Mouse (Mus musculus): ENCODE measurements at regions not wholly inside any gene's neighbourhood (a gene's known extent, or its start where the extent isn't known, plus 50 kb on each side); places are given as distances from the start of the nearest gene placed in this dataset.

- peaks cover 20% of the 10 kb centered on the region for H3K27me3 ChIP-seq (ENCODE audit: control insufficient read depth, insufficient read depth, low read length)
- H3K4me1 ChIP-seq (ENCODE audit: control insufficient read depth, insufficient read depth, low read length) = peaks cover 19% of the 10 kb centered on the region
- H3K27ac ChIP-seq (ENCODE audit: low read length) = no peak overlapping the region
- H3K9ac ChIP-seq (replicated peaks; ENCODE audit: low read depth, low read length) = no peak overlapping the region
- 19% methylated on average over 1 of the region's 1 CpGs for WGBS
- no peak overlapping the region for H3K4me3 ChIP-seq (ENCODE audit: low read depth, low read length)
- no peak overlapping the region for H3K4me2 ChIP-seq (replicated peaks; ENCODE audit: low read depth, low read length)
- no peak for ATAC-seq (ENCODE audit: insufficient number of reproducible peaks, insufficient read depth, low FRiP score, low read depth)
- H3K9me3 ChIP-seq (ENCODE audit: control insufficient read depth, low read depth, low read length) = no peaks in the 10 kb centered on the region
- H3K36me3 ChIP-seq (ENCODE audit: control insufficient read depth, insufficient read depth, low read length) = no peaks in the 10 kb centered on the region
These were observed 82.7 kb downstream of the Nr2f2 start for GRCm38 (mm10) chr7:70283836-70284235.

GRCm38 (mm10) chr7:70283166-70283565 is 83.4 kb downstream of the Nr2f2 start:
- ATAC-seq (ENCODE audit: insufficient number of reproducible peaks, insufficient read depth, low FRiP score, low read depth) = no peak
- H3K4me2 ChIP-seq (replicated peaks; ENCODE audit: low read depth, low read length) = no peak overlapping the region
- 31% methylated on average over 4 of the region's 4 CpGs for WGBS
- H3K4me3 ChIP-seq (ENCODE audit: low read depth, low read length) = no peak overlapping the region
- H3K9me3 ChIP-seq (ENCODE audit: control insufficient read depth, low read depth, low read length) = no peaks in the 10 kb centered on the region
- H3K27me3 ChIP-seq (ENCODE audit: control insufficient read depth, insufficient read depth, low read length) = peaks cover 20% of the 10 kb centered on the region
- peaks cover 16% of the 10 kb centered on the region for H3K4me1 ChIP-seq (ENCODE audit: control insufficient read depth, insufficient read depth, low read length)
- no peaks in the 10 kb centered on the region for H3K36me3 ChIP-seq (ENCODE audit: control insufficient read depth, insufficient read depth, low read length)
- H3K9ac ChIP-seq (replicated peaks; ENCODE audit: low read depth, low read length) = no peak overlapping the region
- H3K27ac ChIP-seq (ENCODE audit: low read length) = no peak overlapping the region

DNA sequence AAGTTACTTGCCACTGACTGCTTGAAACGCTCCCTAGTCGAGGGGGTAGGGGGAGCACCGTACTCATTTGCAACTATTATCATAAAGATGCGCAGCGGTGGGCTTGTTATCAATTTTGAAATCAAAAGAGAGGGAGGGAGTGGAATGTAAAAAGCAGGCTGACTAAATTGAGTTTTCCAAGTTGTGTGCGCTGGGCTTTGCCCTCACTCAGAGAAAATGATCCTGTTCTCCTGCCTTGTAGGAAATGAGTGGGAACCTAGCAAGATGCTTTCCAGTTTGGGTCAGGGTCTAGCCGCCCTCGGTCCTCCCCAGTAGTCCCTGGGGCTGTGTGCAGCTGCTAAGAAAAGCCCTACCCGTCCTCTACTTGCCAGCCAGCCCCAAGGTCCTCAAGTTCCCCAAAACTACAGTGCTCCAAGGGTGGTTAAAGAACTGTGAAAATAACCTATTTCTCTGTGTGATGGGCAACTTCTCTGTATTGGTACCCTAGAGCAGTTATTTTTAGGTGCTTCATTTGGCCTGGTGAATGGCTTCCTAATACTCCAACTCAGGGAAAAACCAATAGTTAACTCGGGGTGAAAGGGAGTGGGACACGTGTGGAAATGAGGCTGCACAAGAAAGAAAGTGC is 84.5 kb downstream of the Nr2f2 start:
- H3K27ac ChIP-seq (ENCODE audit: low read length) = no peak overlapping the region
- H3K9ac ChIP-seq (replicated peaks; ENCODE audit: low read depth, low read length) = no peak overlapping the region
- peaks cover 11% of the 10 kb centered on the region; the same call in 1 of the 2 replicates for H3K4me1 ChIP-seq (ENCODE audit: control insufficient read depth, insufficient read depth, low read length)
- H3K9me3 ChIP-seq (ENCODE audit: control insufficient read depth, low read depth, low read length) = no peaks in the 10 kb centered on the region
- H3K4me3 ChIP-seq (ENCODE audit: low read depth, low read length) = no peak overlapping the region
- H3K4me2 ChIP-seq (replicated peaks; ENCODE audit: low read depth, low read length) = no peak overlapping the region
- H3K36me3 ChIP-seq (ENCODE audit: control insufficient read depth, insufficient read depth, low read length) = no peaks in the 10 kb centered on the region
- WGBS = 28% methylated on average over 11 of the region's 11 CpGs
- H3K27me3 ChIP-seq (ENCODE audit: control insufficient read depth, insufficient read depth, low read length) = peaks cover 20% of the 10 kb centered on the region
- no peak for ATAC-seq (ENCODE audit: insufficient number of reproducible peaks, insufficient read depth, low FRiP score, low read depth)

DNA sequence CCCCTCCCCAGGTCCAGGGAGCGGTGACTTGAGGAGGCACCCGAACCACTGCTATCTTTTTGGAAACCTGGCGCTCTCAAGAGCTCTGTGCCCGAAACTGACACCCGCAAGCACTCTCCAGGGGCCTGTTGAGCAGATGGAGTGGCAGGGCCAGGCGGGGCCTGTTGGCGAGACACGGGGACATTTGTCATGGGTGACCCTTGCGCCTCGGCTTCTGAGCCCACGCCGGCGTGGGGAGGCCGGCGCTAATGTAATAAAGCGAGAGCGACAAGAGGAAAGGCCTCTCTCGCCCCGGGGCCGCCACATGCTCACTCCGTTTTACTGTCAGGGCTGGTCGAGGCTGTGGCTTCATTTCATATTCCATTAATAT is 85.2 kb downstream of the Nr2f2 start:
- H3K4me2 ChIP-seq (replicated peaks; ENCODE audit: low read depth, low read length) = peak overlapping the region; percentile 68
- no peak for ATAC-seq (ENCODE audit: insufficient number of reproducible peaks, insufficient read depth, low FRiP score, low read depth)
- no peak overlapping the region for H3K27ac ChIP-seq (ENCODE audit: low read length)
- H3K4me1 ChIP-seq (ENCODE audit: control insufficient read depth, insufficient read depth, low read length) = peaks cover 11% of the 10 kb centered on the region; the same call in 1 of the 2 replicates
- H3K36me3 ChIP-seq (ENCODE audit: control insufficient read depth, insufficient read depth, low read length) = no peaks in the 10 kb centered on the region
- H3K9ac ChIP-seq (replicated peaks; ENCODE audit: low read depth, low read length) = no peak overlapping the region
- peaks cover 20% of the 10 kb centered on the region for H3K27me3 ChIP-seq (ENCODE audit: control insufficient read depth, insufficient read depth, low read length)
- H3K4me3 ChIP-seq (ENCODE audit: low read depth, low read length) = peak overlapping the region; percentile 29
- 18% methylated on average over 22 of the region's 22 CpGs for WGBS
- H3K9me3 ChIP-seq (ENCODE audit: control insufficient read depth, low read depth, low read length) = no peaks in the 10 kb centered on the region

- H3K4me1 ChIP-seq (ENCODE audit: control insufficient read depth, insufficient read depth, low read length) = peaks cover 11% of the 10 kb centered on the region; the same call in 1 of the 2 replicates
- WGBS = 4% methylated on average over 42 of the region's 42 CpGs
- H3K9me3 ChIP-seq (ENCODE audit: control insufficient read depth, low read depth, low read length) = no peaks in the 10 kb centered on the region
- peaks cover 20% of the 10 kb centered on the region for H3K27me3 ChIP-seq (ENCODE audit: control insufficient read depth, insufficient read depth, low read length)
- ATAC-seq (ENCODE audit: insufficient number of reproducible peaks, insufficient read depth, low FRiP score, low read depth) = no peak
- H3K36me3 ChIP-seq (ENCODE audit: control insufficient read depth, insufficient read depth, low read length) = no peaks in the 10 kb centered on the region
- H3K27ac ChIP-seq (ENCODE audit: low read length) = no peak overlapping the region
- no peak overlapping the region for H3K9ac ChIP-seq (replicated peaks; ENCODE audit: low read depth, low read length)
- peak overlapping the region; percentile 68 for H3K4me2 ChIP-seq (replicated peaks; ENCODE audit: low read depth, low read length)
- peak overlapping the region; percentile 29 for H3K4me3 ChIP-seq (ENCODE audit: low read depth, low read length)
These were observed 85.7 kb downstream of the Nr2f2 start for GRCm38 (mm10) chr7:70280643-70281380.

- peak overlapping the region; percentile 29 for H3K4me3 ChIP-seq (ENCODE audit: low read depth, low read length)
- H3K4me2 ChIP-seq (replicated peaks; ENCODE audit: low read depth, low read length) = peak overlapping the region; percentile 68
- no peak overlapping the region for H3K9ac ChIP-seq (replicated peaks; ENCODE audit: low read depth, low read length)
- 2% methylated on average over 31 of the region's 31 CpGs for WGBS
- no peak overlapping the region for H3K27ac ChIP-seq (ENCODE audit: low read length)
- H3K27me3 ChIP-seq (ENCODE audit: control insufficient read depth, insufficient read depth, low read length) = peaks cover 20% of the 10 kb centered on the region
- no peak for ATAC-seq (ENCODE audit: insufficient number of reproducible peaks, insufficient read depth, low FRiP score, low read depth)
- no peaks in the 10 kb centered on the region for H3K36me3 ChIP-seq (ENCODE audit: control insufficient read depth, insufficient read depth, low read length)
- peaks cover 11% of the 10 kb centered on the region; the same call in 1 of the 2 replicates for H3K4me1 ChIP-seq (ENCODE audit: control insufficient read depth, insufficient read depth, low read length)
- H3K9me3 ChIP-seq (ENCODE audit: control insufficient read depth, low read depth, low read length) = no peaks in the 10 kb centered on the region
These were observed 86.5 kb downstream of the Nr2f2 start for GRCm38 (mm10) chr7:70279927-70280642.

GRCm38 (mm10) chr7:70279101-70279500 is 87.4 kb downstream of the Nr2f2 start:
- 29% methylated on average over 3 of the region's 3 CpGs for WGBS
- peaks cover 20% of the 10 kb centered on the region for H3K27me3 ChIP-seq (ENCODE audit: control insufficient read depth, insufficient read depth, low read length)
- no peak overlapping the region for H3K4me2 ChIP-seq (replicated peaks; ENCODE audit: low read depth, low read length)
- no peak overlapping the region for H3K9ac ChIP-seq (replicated peaks; ENCODE audit: low read depth, low read length)
- no peaks in the 10 kb centered on the region for H3K9me3 ChIP-seq (ENCODE audit: control insufficient read depth, low read depth, low read length)
- peaks cover 11% of the 10 kb centered on the region; the same call in 1 of the 2 replicates for H3K4me1 ChIP-seq (ENCODE audit: control insufficient read depth, insufficient read depth, low read length)
- no peaks in the 10 kb centered on the region for H3K36me3 ChIP-seq (ENCODE audit: control insufficient read depth, insufficient read depth, low read length)
- H3K4me3 ChIP-seq (ENCODE audit: low read depth, low read length) = no peak overlapping the region
- H3K27ac ChIP-seq (ENCODE audit: low read length) = no peak overlapping the region
- ATAC-seq (ENCODE audit: insufficient number of reproducible peaks, insufficient read depth, low FRiP score, low read depth) = no peak

DNA sequence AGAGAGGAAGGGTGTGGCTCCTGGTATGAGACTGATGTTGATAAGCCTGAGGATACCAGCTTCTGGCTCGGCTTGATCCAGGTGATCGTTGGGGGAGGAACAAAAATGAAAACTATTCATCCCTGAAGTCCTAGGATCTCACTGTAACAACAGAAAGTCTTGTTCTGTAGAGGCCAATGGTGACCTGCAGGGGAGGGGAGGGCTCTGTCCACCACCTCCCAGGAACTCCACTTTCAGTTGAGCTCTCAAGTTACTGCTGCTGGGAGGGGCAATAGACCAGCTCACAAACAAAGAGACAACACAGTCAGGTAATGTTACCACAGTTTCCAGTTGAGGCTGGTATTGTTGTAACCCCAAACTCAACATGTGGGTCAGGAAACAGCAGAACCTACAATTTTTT is 90.5 kb downstream of the Nr2f2 start:
- no peak overlapping the region for H3K4me3 ChIP-seq (ENCODE audit: low read depth, low read length)
- H3K36me3 ChIP-seq (ENCODE audit: control insufficient read depth, insufficient read depth, low read length) = no peaks in the 10 kb centered on the region
- H3K27me3 ChIP-seq (ENCODE audit: control insufficient read depth, insufficient read depth, low read length) = peaks cover 4% of the 10 kb centered on the region; the same call in 1 of the 2 replicates
- no peaks in the 10 kb centered on the region for H3K9me3 ChIP-seq (ENCODE audit: control insufficient read depth, low read depth, low read length)
- no peak overlapping the region for H3K27ac ChIP-seq (ENCODE audit: low read length)
- no peak for ATAC-seq (ENCODE audit: insufficient number of reproducible peaks, insufficient read depth, low FRiP score, low read depth)
- H3K4me2 ChIP-seq (replicated peaks; ENCODE audit: low read depth, low read length) = no peak overlapping the region
- peaks cover 7% of the 10 kb centered on the region; the same call in 1 of the 2 replicates for H3K4me1 ChIP-seq (ENCODE audit: control insufficient read depth, insufficient read depth, low read length)
- 57% methylated on average over 2 of the region's 2 CpGs for WGBS
- no peak overlapping the region for H3K9ac ChIP-seq (replicated peaks; ENCODE audit: low read depth, low read length)
